Mouse (Mus musculus): ENCODE measurements at regions not wholly inside any gene's neighbourhood (a gene's known extent, or its start where the extent isn't known, plus 50 kb on each side); places are given as distances from the start of the nearest gene placed in this dataset.

GRCm38 (mm10) chr4:69116353-69116752 lies 162.2 kb upstream of the Brinp1 start:
- peak; percentile 71 for DNase-seq

DNA sequence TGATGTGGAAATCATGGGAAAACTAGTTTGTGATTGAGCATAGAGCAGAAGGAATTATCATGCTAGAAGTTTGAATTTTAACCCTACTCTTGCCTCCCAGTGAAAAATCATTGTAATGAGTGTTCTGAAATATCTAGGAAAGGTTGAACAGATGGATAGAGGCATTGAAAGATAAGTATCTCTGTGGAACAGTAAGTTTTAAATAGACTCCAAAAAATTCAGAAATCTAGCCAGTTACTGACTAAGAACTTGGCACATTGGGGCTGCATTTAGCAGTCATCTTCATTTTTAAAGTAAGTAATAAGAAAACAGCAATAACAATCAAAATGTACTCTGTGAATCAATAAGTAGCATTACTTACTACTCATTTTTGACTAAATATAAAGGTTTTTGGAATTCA lies 151.0 kb upstream of the Brinp1 start:
- DNase-seq, result no peak

GRCm38 (mm10) chr4:69095748-69096408 lies 141.7 kb upstream of the Brinp1 start:
- no peak for DNase-seq

DNA sequence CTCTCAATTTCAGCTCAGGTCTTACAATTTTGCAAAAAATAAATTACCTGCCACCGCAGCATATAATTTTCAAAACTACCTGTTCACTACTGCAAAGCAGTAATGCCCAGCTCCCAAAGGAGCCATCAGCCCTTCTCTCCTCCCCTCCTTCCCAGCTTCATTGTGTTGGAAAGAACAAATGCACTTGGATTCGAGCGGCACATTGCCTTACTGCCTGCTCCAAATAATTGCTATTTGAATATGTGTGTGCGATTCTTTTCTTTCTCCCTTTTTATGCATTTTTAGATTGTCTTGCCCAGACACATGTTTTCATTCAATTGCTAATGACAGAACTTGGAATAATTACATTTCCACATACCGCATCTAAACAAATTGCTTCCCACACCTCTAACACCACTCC lies 123.9 kb upstream of the Brinp1 start:
- no peak for DNase-seq

GRCm38 (mm10) chr4:69077316-69077715 lies 123.1 kb upstream of the Brinp1 start:
- DNase-seq, result no peak

- DNase-seq, result no peak
These were observed 85.6 kb upstream of the Brinp1 start for GRCm38 (mm10) chr4:69039645-69040342.

- DNase-seq, result no peak
These were observed 80.0 kb upstream of the Brinp1 start for GRCm38 (mm10) chr4:69034166-69034565.

DNA sequence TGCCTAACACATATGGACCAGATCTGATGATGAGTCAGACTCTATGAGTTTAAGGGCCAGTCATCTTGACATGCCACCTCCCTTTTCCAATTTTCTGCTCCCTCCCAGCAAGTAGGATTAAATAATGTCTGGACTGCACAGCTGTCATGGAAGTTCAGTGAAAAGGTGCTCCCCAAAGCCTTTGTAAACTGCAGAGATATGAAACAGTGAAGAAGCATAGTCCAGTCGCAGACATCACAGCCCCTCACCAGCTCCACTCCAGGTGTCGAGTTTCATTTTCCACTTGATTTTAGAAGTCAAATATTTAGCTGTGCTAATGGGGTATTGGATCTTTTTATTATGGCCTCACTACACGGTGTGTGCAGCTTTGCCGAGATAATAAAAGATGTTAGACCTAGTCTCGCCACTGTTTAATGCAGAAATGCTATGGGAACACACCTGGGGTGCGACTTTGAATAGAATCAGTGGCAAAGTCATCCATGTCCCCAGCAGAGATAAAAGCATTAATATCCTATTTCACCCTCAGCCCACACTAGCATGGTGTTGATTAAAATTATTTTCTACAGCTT lies 66.0 kb upstream of the Brinp1 start:
- DNase-seq, result no peak

DNA sequence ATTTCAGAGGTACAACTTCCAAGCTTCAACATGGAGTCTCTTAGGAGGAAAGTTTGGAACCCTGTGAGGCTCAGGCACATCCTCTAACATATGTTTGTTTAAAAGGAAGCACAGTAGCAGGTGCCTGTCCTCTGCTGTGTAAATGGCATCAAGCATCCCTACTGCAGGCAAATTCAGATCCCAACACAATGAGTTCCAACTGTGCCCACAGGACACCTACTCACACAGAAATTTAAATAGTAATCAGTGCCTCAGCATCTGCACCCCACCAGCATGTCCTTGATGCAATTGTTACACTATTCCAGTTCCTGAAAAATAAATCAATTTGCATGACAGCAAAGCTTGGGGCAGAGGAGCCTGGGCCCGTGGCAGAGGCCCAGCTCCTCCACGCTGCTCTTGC lies 61.2 kb upstream of the Brinp1 start:
- DNase-seq, result no peak
